Mouse (Mus musculus) gastrocnemius, adult 2 months (tissue): Measurements from ENCODE around the gene Pnrc2. TPM values are rescaled to one million over a fixed set of nuclear protein-coding genes. Genes with fewer than 3 reads are reported as not detected.
A peak's percentile ranks its signal among the peaks of the same experiment; 100 is the strongest.

Source experiments
- DNase-seq: peaks from one replicate; pipeline ENCODE4 v3.0.0; 2022
- H3K27ac ChIP-seq: fragments of 200-600 bp; 2 replicates; pipeline ENCODE4 v1.8.1; 2022; ENCODE audit warnings: mild to moderate bottlenecking
- H3K4me3 ChIP-seq: fragments of 200-600 bp; 2 replicates; pipeline ENCODE4 v1.8.1; 2022; ENCODE audit warnings: mild to moderate bottlenecking, moderate library complexity
- CTCF ChIP-seq: fragments of 200-600 bp; IDR thresholded peaks from 2 replicates; pipeline ENCODE4 v1.8.1; 2022; ENCODE audit warnings: antibody characterized with exemption, mild to moderate bottlenecking, moderate library complexity
- intact Hi-C: fragments of 180-260 bp; cut with DNase I; formaldehyde crosslinking; loops from one replicate; pipeline ENCODE4 v1.15.1; 2025
- long read RNA-seq, 2 experiments: library from polyadenylated mRNA; stranded (forward); transcript quantifications; one replicate each; pipeline ENCODE4 v2.0.0; 2021
- total RNA-seq, 2 experiments: library from RNA; stranded (reverse); gene quantifications; 2 replicates each; pipeline ENCODE4 v1.2.3; 2021

The Pnrc2 gene
- total RNA-seq = 10 to 100 TPM; 36.7 to 44.8 TPM
- long read RNA-seq, experiment 1, transcript Pnrc2-201 (3 exons, 1,919 nt) = major isoform, 41 of 49 reads
- long read RNA-seq, experiment 1, partial matches to known transcripts = 0 of 49 reads
- long read RNA-seq, experiment 1, other reads (novel, unspliced or antisense) = 3 of 49 reads
- long read RNA-seq, experiment 2, transcript Pnrc2-201 (3 exons, 1,919 nt) = major isoform, 36 of 40 reads
- long read RNA-seq, experiment 2, partial matches to known transcripts = 0 of 40 reads
- long read RNA-seq, experiment 2, other reads (novel, unspliced or antisense) = 3 of 40 reads

- H3K27ac ChIP-seq = peak within 1 kb of the TSS; percentile 99
- DNase-seq = peak; percentile 95
- intact Hi-C loops = loop anchor here (1.0 to 2.0 kb wide), 2 partner anchors 17 to 72 kb away; no protein-coding TSS in a partner anchor
- H3K4me3 ChIP-seq = peak within 1 kb of the TSS; percentile 83
- TF ChIP-seq CTCF = no peak; the same call in 1 of the 2 replicates
Measured at GRCm38 (mm10) chr4:135873526-135874202, at the start of gene Pnrc2. Gene Pnrc2 (minus strand): TSS chr4:135873850.

- intact Hi-C loops = no loop called here
- H3K27ac ChIP-seq = peak overlapping the region; percentile 86
- H3K4me3 ChIP-seq = peak overlapping the region; percentile 76
Measured at GRCm38 (mm10) chr4:135922190-135922589, 48.5 kb upstream of the Pnrc2 start.

GRCm38 (mm10) chr4:135921257-135922120 is 47.8 kb upstream of the Pnrc2 start:
- peak; percentile 33 for DNase-seq
- no peak for TF ChIP-seq CTCF
- peak overlapping the region; percentile 76 for H3K4me3 ChIP-seq
- intact Hi-C loops = loop anchor here (2.0 kb wide), 2 partner anchors 25 to 121 kb away; partner anchors contain the start of gene Hmgcl
- peak overlapping the region; percentile 86 for H3K27ac ChIP-seq

More at GRCm38 (mm10) chr4:135922190-135922589, 48.5 kb upstream of the Pnrc2 start:
- DNase-seq = no peak
- TF ChIP-seq CTCF = no peak

GRCm38 (mm10) chr4:135920304-135921241 is 46.9 kb upstream of the Pnrc2 start, which contains the start of gene Fuca1:
Gene Fuca1 (plus strand): TSS chr4:135920735.
- intact Hi-C loops = loop anchor here (2.0 kb wide), 2 partner anchors 26 to 120 kb away; partner anchors contain the start of gene Hmgcl
- H3K27ac ChIP-seq = peak within 1 kb of the TSS; percentile 86
- peak; percentile 96 for DNase-seq
- TF ChIP-seq CTCF = peak; percentile 82
- peak within 1 kb of the TSS; percentile 76 for H3K4me3 ChIP-seq

- intact Hi-C loops = loop anchor here (2.0 kb wide), 1 partner anchor 30 kb away; no protein-coding TSS in a partner anchor
- TF ChIP-seq CTCF = no peak
- no peak for DNase-seq
- Histone ChIP-seq H3K27ac (no peak overlapping the region), H3K4me3 (no peak overlapping the region)
Measured at GRCm38 (mm10) chr4:135919280-135919639, 45.6 kb upstream of the Pnrc2 start.

- intact Hi-C loops = loop anchor here (2.0 kb wide), 1 partner anchor 30 kb away; no protein-coding TSS in a partner anchor
- TF ChIP-seq CTCF = no peak
- no peak for DNase-seq
- H3K27ac ChIP-seq = peak overlapping the region; percentile 48; the same call in 1 of the 2 replicates
- no peak overlapping the region; the same call in 1 of the 2 replicates for H3K4me3 ChIP-seq
Measured at GRCm38 (mm10) chr4:135918635-135919279, 45.1 kb upstream of the Pnrc2 start.

GRCm38 (mm10) chr4:135913433-135913832 is 39.8 kb upstream of the Pnrc2 start:
- intact Hi-C loops = no loop called here
- no peak for TF ChIP-seq CTCF
- DNase-seq = no peak
- no peak overlapping the region for H3K4me3 ChIP-seq
- no peak overlapping the region for H3K27ac ChIP-seq

GRCm38 (mm10) chr4:135912835-135913234 is 39.2 kb upstream of the Pnrc2 start:
- no peak overlapping the region for H3K27ac ChIP-seq
- no peak for TF ChIP-seq CTCF
- H3K4me3 ChIP-seq = no peak overlapping the region
- no peak for DNase-seq
- intact Hi-C loops = no loop called here

GRCm38 (mm10) chr4:135912164-135912563 is 38.5 kb upstream of the Pnrc2 start:
- DNase-seq = no peak
- intact Hi-C loops = no loop called here
- TF ChIP-seq CTCF = no peak
- Histone ChIP-seq H3K27ac (no peak overlapping the region), H3K4me3 (no peak overlapping the region)

- Histone ChIP-seq H3K4me3 (no peak overlapping the region), H3K27ac (no peak overlapping the region)
- no peak for TF ChIP-seq CTCF
- intact Hi-C loops = no loop called here
- DNase-seq = no peak
Measured at GRCm38 (mm10) chr4:135911531-135911930, 37.9 kb upstream of the Pnrc2 start.
